Mouse (Mus musculus) bone marrow, adult 2 months (tissue): Measurements from ENCODE around the gene Nfe2l2.

Source experiments
- CTCF ChIP-seq: fragments of 200-500 bp; IDR thresholded peaks from 2 replicates; pipeline ENCODE4 v1.5.1; 2011; ENCODE audit warnings: low read length, control low read depth; ENCODE audit not compliant: control insufficient read depth, insufficient read depth
- POLR2A ChIP-seq: fragments of 200-500 bp; IDR thresholded peaks from 2 replicates; pipeline ENCODE4 v1.6.1; 2011; ENCODE audit warnings: low read depth, mild to moderate bottlenecking, control low read depth, low read length, borderline replicate concordance; ENCODE audit not compliant: control insufficient read depth

DNA sequence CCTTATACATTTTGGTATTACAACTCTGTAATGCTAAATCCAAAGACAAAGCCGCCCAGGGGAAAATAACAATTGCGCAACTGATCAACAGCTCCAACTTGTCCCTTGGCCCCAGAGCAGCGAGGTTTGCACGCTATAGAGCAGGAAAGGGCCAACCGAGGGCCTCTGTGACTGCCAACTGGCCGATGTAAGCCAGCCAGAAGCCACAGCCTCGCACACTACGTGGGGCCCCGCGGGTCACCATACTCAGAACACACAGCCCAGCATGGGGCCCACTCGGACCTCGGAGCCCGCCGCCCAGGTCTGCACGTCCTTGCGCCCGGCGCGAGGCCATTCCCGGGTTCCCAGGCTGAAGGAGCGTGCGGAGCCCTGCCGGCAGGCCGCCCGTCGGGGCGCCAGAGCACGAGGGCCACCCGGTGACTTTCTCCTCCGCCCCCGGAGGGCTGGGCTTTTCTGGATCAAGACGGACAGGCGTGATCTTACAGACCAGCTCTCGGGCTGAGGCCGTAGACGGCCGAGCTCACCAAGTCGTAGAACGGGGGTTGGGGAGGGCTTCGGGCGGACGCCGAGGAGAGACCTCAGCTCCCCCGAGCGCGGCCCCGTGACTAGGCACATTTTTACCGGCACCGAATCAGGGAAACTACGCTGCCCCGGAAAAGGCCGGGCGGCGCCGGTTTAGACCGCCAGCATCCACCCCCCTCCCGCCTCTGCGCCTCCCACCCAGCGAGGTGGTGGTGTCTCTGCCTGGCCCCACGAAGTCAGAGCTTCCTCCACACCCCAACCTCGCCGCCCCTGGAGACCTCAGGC is 863 bp downstream of the Nfe2l2 start:
- TF ChIP-seq CTCF = no peak
- peak; percentile 59; the same call in 1 of the 2 replicates for TF ChIP-seq POLR2A
